Mouse (Mus musculus): ENCODE data around the gene Psmd2.

The Psmd2 gene

GRCm38 (mm10) chr16:20701729-20702521 lies 50.5 kb downstream of the Psmd2 start:
- DNase-seq (ENCODE audit: low spot score): no peak

DNA sequence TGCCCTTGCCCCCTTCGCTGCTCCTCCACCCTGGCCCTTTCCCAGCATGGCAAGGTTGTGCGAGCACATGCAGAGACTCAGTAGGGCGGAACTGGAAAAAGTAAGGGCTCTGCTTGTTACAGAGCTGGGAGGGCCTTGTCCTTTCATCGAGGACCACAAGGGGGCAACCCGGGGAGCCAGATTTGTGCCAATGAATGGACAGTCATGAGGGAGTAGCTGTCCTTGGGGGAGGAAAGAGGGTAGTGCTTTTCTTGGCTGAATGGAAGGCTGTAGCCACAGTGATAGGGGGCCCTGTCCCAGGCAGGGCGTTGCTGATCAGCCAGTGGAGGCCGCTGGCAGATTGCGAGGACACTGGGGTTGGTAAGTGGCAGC lies 51.1 kb downstream of the Psmd2 start:
- no peak for DNase-seq (ENCODE audit: low spot score)

DNA sequence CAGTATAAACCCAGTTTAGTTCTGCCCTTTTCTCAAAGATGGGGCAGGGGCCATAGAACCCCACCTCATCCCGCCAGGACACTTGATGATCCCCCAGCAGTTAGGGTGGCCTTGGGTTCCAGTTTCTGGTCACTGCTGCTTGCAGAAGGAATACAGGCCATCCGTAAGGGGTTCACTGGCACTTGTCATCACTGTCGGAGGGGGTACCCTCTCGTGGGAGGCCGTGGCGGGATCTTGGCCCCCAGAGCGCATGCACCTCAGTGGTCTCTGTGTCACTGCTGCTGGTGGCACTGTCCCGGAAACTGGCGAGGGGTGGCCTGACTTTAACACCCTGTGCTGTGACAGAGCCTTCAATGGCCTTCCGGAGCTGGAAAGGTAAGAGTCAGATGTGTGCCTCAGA lies 51.6 kb downstream of the Psmd2 start:
- no peak for DNase-seq (ENCODE audit: low spot score)

GRCm38 (mm10) chr16:20703699-20704400 lies 52.4 kb downstream of the Psmd2 start:
- DNase-seq (ENCODE audit: low spot score): no peak

DNA sequence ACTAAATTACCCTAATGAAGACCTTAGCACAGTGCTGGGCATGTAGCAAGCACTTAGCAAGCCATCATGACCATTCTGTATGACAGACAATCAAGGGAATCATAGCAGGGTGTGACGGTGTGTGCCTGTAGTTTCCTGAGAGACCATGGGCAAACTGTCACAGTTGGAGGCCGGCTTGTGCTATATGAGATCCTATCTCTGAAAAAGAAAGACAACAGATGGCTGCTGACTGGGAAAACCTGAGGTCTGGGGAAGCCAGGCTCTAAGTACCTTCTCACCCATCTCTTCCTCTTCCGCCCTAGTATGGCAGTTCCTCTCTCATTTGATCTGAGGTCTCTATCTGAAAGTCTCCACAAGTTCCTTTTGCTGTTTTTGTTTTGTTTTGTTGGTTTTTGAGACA lies 54.3 kb downstream of the Psmd2 start:
- DNase-seq (ENCODE audit: low spot score): no peak

- DNase-seq (ENCODE audit: low spot score): no peak
Measured at GRCm38 (mm10) chr16:20706407-20707055, 55.1 kb downstream of the Psmd2 start.

GRCm38 (mm10) chr16:20708220-20708938 lies 56.9 kb downstream of the Psmd2 start:
- DNase-seq (ENCODE audit: low spot score): no peak

DNA sequence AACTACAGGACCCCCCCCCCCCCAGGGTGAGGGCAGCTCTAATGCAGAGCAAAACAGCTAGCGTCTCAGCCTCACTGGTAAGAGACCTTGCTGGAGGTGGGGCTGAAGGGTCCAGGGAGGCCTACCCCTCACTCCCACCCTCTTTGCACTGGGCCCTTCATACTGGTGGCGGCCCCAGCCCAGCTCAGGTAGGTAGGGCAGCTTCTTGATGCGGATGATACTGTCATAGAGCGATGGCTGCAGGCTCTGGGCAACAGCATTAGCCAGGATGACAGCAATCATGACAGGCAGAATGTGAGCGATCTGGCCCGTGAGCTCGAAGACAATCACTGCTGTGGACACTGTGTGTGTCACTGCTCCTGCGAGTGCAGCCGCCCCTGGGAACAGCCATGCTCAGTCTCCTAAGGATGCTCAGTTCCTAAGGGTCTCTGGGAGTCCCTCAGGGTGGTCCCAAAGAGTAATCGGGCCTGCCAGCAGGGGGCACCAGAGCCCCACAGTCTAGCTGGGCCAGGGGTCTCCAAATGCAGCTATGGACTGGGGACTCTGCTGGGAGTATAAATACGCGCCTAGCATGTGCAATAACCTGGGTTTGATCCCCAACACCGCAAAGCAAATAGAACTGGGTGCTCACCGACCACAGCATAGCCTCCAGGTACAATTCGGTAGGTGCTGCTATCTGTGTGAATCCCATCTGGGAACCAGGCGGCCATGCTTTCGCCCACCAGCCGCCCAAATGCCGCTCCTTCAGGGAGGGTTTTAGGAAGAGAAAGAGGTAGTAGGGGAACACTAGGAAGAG lies 57.7 kb downstream of the Psmd2 start:
- no peak for DNase-seq (ENCODE audit: low spot score)

DNA sequence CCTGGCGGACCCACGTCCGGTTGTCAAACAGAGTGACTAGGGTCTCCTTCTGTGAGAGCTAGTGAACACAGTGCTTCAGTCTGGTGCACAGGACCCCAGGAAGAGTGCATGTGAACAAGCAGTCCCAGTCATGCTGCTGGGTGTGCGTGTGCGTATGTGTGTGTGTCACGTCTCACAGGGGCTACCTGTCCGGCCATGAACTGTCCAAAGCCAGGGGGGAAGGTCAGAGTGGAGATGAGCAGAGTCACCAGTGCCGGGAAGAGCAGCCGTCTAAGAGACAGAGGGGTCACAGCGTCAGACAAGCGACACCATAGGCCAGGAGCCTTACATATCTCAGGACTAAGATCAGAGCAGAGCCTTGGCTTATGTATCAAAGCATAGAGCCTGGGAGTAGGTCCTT lies 58.9 kb downstream of the Psmd2 start:
- DNase-seq (ENCODE audit: low spot score): no peak

DNA sequence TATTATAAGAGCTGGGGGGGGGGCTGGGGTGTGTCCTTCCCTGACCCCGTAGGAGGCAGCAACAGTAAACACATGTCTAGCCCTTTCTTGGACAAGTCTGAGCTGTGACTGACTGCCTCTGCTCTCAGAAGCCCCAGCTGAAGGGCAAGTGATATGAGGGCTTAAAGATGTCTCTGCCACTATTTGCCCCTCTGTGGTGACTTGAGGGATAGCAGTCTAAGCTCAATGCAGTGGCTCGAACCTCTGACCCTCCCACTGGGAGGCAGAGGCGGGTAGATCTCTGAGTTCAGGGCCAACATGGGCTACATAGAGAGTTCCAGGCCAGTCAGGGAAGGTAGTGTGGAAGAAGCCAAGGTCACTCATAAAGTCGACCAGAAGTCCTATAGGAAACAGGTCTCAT lies 59.4 kb downstream of the Psmd2 start:
- DNase-seq (ENCODE audit: low spot score): no peak

DNA sequence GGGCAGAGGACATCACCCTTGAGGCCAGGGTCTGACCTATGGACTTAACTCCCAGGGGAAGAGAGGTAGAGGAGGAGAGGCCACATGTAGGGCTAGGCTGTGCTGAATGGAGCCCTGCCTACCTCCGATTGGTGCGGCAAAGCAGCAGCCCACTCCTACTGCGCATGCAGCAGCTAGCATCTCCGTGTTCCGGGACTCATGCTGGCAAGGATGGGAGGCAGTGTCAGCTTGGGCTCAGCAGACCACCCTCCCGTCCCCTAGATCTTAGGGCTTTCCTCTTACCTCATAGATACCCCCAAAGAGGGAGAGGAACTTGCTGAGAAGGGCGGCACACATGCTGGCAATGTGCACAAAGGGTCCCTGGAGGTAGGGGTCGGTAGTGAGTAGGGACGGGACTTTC lies 60.7 kb downstream of the Psmd2 start:
- no peak for DNase-seq (ENCODE audit: low spot score)

GRCm38 (mm10) chr16:20712889-20713288 lies 61.4 kb downstream of the Psmd2 start:
- no peak for DNase-seq (ENCODE audit: low spot score)
